Mouse (Mus musculus): ENCODE results near the gene Atrn. TPM values are rescaled to one million over a fixed set of nuclear protein-coding genes. Genes with fewer than 3 reads are reported as not detected.

The Atrn gene
- polyA plus RNA-seq, 1 experiment: 14.9 TPM

DNA sequence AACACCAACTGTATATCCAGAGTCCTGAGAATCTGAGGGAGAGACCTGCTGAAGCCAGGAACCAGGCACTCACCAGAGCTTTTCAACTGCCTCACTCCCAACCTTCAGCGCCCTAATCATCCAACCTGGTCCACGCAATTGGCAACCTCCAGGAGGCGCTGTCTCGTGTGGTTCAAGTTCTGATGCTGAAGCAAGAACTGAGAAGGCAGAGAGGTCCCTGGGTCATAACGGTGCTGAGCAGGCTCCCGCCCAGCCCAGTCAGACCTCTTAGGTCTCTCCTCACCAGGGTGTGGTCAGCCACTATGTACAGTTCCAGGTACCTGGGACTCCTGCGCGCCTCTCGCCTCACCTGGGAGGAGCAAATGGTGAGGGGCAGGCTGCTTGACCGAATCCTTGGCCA, 149.3 kb downstream of the Atrn start:
- no peak overlapping the region for H3K27ac ChIP-seq (ENCODE audit: insufficient read depth, low read depth, low read length)
- H3K27me3 ChIP-seq (replicated peaks; ENCODE audit: control insufficient read depth, insufficient read depth, low read length): no peaks in the 10 kb centered on the region
- H3K4me1 ChIP-seq (ENCODE audit: control insufficient read depth, insufficient read depth, low read length): no peaks in the 10 kb centered on the region
- H3K36me3 ChIP-seq (ENCODE audit: control insufficient read depth, insufficient read depth, low read length): no peaks in the 10 kb centered on the region
- H3K4me3 ChIP-seq (ENCODE audit: insufficient read depth, low read depth, low read length): no peak overlapping the region
- 5% methylated on average over 10 of the region's 10 CpGs for WGBS
- peak; percentile 47 for DNase-seq
- TF ChIP-seq CTCF (conservative IDR thresholded peaks at IDR 0.05; ENCODE audit: insufficient read depth, insufficient read length, low read depth, low read length) (peak; percentile 72), POLR2A (IDR thresholded peaks at IDR 0.05; ENCODE audit: low read depth, low read length) (no peak)

DNA sequence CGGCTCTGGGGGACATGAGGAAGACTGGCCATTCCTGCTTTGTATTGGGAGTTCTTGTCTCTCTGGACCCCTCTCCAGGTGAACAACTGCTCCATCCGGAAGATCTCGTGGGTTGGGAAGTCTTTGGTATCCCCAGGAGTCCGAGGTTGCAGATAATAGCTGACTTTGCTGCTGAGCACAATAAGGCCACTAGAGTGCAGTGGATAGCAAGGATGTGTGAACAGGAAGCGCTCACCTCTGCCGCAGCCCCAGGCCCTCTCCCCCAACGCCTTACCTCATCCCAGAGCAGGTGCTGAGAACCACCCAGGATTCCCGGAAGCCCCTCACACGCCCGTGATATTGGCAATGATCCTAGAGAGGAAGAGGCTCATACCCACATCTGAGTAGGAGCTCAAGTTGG, 149.9 kb downstream of the Atrn start:
- no peaks in the 10 kb centered on the region for H3K4me1 ChIP-seq (ENCODE audit: control insufficient read depth, insufficient read depth, low read length)
- no peak overlapping the region for H3K27ac ChIP-seq (ENCODE audit: insufficient read depth, low read depth, low read length)
- 5% methylated on average over 10 of the region's 10 CpGs for WGBS
- DNase-seq: peak; percentile 13
- H3K36me3 ChIP-seq (ENCODE audit: control insufficient read depth, insufficient read depth, low read length): no peaks in the 10 kb centered on the region
- peak; percentile 63 for TF ChIP-seq CTCF (conservative IDR thresholded peaks at IDR 0.05; ENCODE audit: insufficient read depth, insufficient read length, low read depth, low read length)
- no peak for TF ChIP-seq POLR2A (IDR thresholded peaks at IDR 0.05; ENCODE audit: low read depth, low read length)
- H3K27me3 ChIP-seq (replicated peaks; ENCODE audit: control insufficient read depth, insufficient read depth, low read length): no peaks in the 10 kb centered on the region
- H3K4me3 ChIP-seq (ENCODE audit: insufficient read depth, low read depth, low read length): no peak overlapping the region

DNA sequence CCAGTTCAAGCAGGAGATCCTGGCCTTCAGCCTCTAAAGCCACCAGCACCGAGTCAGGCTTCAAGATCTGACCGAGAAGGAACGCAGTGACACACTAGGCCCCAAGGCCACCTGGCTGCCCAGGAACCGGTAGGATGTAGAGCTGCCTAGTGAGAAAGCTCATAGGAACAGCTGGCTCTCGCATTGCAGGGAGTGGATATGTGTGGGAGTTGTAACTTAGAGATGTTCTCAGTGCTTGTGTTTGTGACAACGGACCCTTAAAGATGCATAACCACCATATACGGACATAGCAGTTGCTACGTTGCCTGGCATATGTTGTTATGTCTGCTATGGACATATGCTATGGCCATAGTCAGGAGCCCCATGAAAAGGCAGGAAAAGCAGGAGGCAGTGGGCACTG, 152.4 kb downstream of the Atrn start:
- Histone ChIP-seq H3K4me3 (ENCODE audit: insufficient read depth, low read depth, low read length) (no peak overlapping the region), H3K4me1 (ENCODE audit: control insufficient read depth, insufficient read depth, low read length) (no peaks in the 10 kb centered on the region), H3K27ac (ENCODE audit: insufficient read depth, low read depth, low read length) (no peak overlapping the region), H3K36me3 (ENCODE audit: control insufficient read depth, insufficient read depth, low read length) (no peaks in the 10 kb centered on the region), H3K27me3 (replicated peaks; ENCODE audit: control insufficient read depth, insufficient read depth, low read length) (no peaks in the 10 kb centered on the region)
- TF ChIP-seq CTCF (conservative IDR thresholded peaks at IDR 0.05; ENCODE audit: insufficient read depth, insufficient read length, low read depth, low read length): no peak
- no peak for TF ChIP-seq POLR2A (IDR thresholded peaks at IDR 0.05; ENCODE audit: low read depth, low read length)
- WGBS: 93% methylated on average over 8 of the region's 8 CpGs
- DNase-seq: no peak

DNA sequence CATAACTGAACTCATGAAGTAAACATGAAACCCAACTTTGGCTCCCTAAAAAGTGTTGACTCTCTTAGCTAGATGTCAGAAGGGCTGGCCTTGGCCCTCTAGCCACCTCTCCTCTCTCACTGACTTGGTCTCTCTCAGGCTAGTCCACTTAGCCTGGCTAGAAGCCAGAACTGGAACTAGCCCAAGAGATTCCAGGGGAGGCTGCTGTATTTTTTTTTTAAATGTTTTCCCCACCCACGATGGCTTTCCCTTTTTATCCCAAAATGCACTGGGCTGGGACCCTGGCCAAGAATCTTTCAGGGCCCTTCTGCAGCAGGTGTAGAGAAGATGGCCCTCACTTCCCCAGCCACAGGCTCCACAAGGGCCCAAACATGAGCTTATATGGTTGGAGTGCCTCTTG, 153.1 kb downstream of the Atrn start:
- no peak for TF ChIP-seq CTCF (conservative IDR thresholded peaks at IDR 0.05; ENCODE audit: insufficient read depth, insufficient read length, low read depth, low read length)
- TF ChIP-seq POLR2A (IDR thresholded peaks at IDR 0.05; ENCODE audit: low read depth, low read length): no peak
- 0% methylated on average over 1 of the region's 1 CpGs for WGBS
- H3K27me3 ChIP-seq (replicated peaks; ENCODE audit: control insufficient read depth, insufficient read depth, low read length): no peaks in the 10 kb centered on the region
- H3K27ac ChIP-seq (ENCODE audit: insufficient read depth, low read depth, low read length): no peak overlapping the region
- H3K36me3 ChIP-seq (ENCODE audit: control insufficient read depth, insufficient read depth, low read length): no peaks in the 10 kb centered on the region
- DNase-seq: peak; percentile 70
- H3K4me1 ChIP-seq (ENCODE audit: control insufficient read depth, insufficient read depth, low read length): no peaks in the 10 kb centered on the region
- no peak overlapping the region for H3K4me3 ChIP-seq (ENCODE audit: insufficient read depth, low read depth, low read length)

GRCm38 (mm10) chr2:131059781-131060540, 153.7 kb downstream of the Atrn start:
- H3K4me3 ChIP-seq (ENCODE audit: insufficient read depth, low read depth, low read length): no peak overlapping the region
- H3K27me3 ChIP-seq (replicated peaks; ENCODE audit: control insufficient read depth, insufficient read depth, low read length): no peaks in the 10 kb centered on the region
- peak; percentile 14 for DNase-seq
- no peak overlapping the region for H3K27ac ChIP-seq (ENCODE audit: insufficient read depth, low read depth, low read length)
- no peaks in the 10 kb centered on the region for H3K4me1 ChIP-seq (ENCODE audit: control insufficient read depth, insufficient read depth, low read length)
- H3K36me3 ChIP-seq (ENCODE audit: control insufficient read depth, insufficient read depth, low read length): no peaks in the 10 kb centered on the region
- WGBS: 55% methylated on average over 9 of the region's 9 CpGs
- TF ChIP-seq POLR2A (IDR thresholded peaks at IDR 0.05; ENCODE audit: low read depth, low read length): no peak
- TF ChIP-seq CTCF (conservative IDR thresholded peaks at IDR 0.05; ENCODE audit: insufficient read depth, insufficient read length, low read depth, low read length): no peak

- Histone ChIP-seq H3K36me3 (ENCODE audit: control insufficient read depth, insufficient read depth, low read length) (no peaks in the 10 kb centered on the region), H3K27ac (ENCODE audit: insufficient read depth, low read depth, low read length) (no peak overlapping the region), H3K4me1 (ENCODE audit: control insufficient read depth, insufficient read depth, low read length) (no peaks in the 10 kb centered on the region), H3K4me3 (ENCODE audit: insufficient read depth, low read depth, low read length) (no peak overlapping the region), H3K27me3 (replicated peaks; ENCODE audit: control insufficient read depth, insufficient read depth, low read length) (no peaks in the 10 kb centered on the region)
- TF ChIP-seq POLR2A (IDR thresholded peaks at IDR 0.05; ENCODE audit: low read depth, low read length) (no peak), CTCF (conservative IDR thresholded peaks at IDR 0.05; ENCODE audit: insufficient read depth, insufficient read length, low read depth, low read length) (no peak)
- no peak for DNase-seq
- WGBS: 70% methylated on average over 6 of the region's 6 CpGs
These were observed 154.5 kb downstream of the Atrn start for GRCm38 (mm10) chr2:131060784-131061183.

DNA sequence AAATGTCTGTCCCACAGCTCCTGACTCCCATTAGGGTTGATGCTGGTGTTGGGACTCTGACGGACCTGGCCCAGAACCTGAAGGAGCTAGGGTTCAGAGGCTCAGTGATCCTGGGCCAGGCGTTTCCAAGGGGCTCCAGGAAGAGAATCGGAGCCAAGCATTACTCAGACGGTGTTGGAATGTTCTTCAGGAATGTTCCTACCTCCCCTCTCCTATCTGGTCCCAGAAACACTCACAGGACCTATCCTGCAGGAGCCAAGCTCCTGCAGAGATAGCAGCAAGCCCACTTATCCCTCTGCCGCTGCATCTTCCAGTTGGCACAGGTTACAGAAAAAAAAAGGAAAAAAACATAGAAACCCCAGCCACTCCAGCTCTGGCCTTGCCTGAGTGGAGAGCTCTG, 155.3 kb downstream of the Atrn start:
- H3K36me3 ChIP-seq (ENCODE audit: control insufficient read depth, insufficient read depth, low read length): no peaks in the 10 kb centered on the region
- H3K27me3 ChIP-seq (replicated peaks; ENCODE audit: control insufficient read depth, insufficient read depth, low read length): no peaks in the 10 kb centered on the region
- TF ChIP-seq CTCF (conservative IDR thresholded peaks at IDR 0.05; ENCODE audit: insufficient read depth, insufficient read length, low read depth, low read length) (no peak), POLR2A (IDR thresholded peaks at IDR 0.05; ENCODE audit: low read depth, low read length) (no peak)
- H3K4me1 ChIP-seq (ENCODE audit: control insufficient read depth, insufficient read depth, low read length): no peaks in the 10 kb centered on the region
- WGBS: 55% methylated on average over 5 of the region's 5 CpGs
- no peak overlapping the region for H3K27ac ChIP-seq (ENCODE audit: insufficient read depth, low read depth, low read length)
- H3K4me3 ChIP-seq (ENCODE audit: insufficient read depth, low read depth, low read length): no peak overlapping the region
- no peak for DNase-seq
